Mouse (Mus musculus): ENCODE measurements around the gene Lrrc36.

- no peak for TF ChIP-seq POLR2A (IDR thresholded peaks at IDR 0.05; ENCODE audit: low read depth, low read length)
- no peak for TF ChIP-seq CTCF (IDR thresholded peaks at IDR 0.05; ENCODE audit: extremely low read depth, insufficient read length, insufficient replicate concordance, low read depth, low read length)
Measured at GRCm38 (mm10) chr8:105469816-105470215, 56.4 kb downstream of the Lrrc36 start.
